8 mouse cellular contexts compared by ENCODE assay signal in the genomic region with DNA sequence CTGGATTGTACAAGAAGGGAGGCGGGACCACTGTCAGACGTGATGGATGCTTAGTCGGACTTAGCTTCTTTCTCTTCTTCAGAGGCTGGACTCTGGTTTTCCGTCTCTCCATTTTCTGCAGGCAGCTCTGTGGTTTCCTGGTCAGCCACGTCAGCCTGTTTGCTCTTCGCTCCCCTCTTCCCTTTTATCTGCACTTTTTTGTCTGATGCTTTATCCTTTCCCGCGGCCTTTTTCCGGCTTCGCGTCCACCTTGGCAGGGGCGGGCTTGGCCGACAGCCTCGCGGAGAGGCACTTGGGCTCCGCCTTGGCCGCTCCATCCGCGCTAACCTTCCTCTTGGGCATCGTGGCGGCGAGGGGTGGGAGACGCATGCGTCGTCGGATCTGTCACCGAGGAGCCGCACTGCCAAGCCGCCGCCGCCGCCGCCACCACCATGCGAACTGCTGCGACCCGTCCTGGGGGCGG. TPM values are rescaled to one million over a fixed set of nuclear protein-coding genes. Genes with fewer than 3 reads are reported as not detected.
DNase-seq lines count a peak whose midpoint lies in the region; ATAC-seq and TF ChIP-seq lines count a peak whose summit lies in the region.
"Not testable (repeated sequence)": the region's sequence is repeated elsewhere in the genome, so short reads cannot be mapped to it uniquely, and the experiment has no call there.

No protein-coding gene starts in this region.

- not testable (repeated sequence) for H3K4me1 ChIP-seq in lung, adult 2 months (ENCODE audit: control insufficient read depth, insufficient read depth, low read length); olfactory bulb, adult 2 months (ENCODE audit: control insufficient read depth, insufficient read depth, low read length)

- H3K27ac ChIP-seq in olfactory bulb, adult 2 months (ENCODE audit: insufficient read depth, low read depth, low read length): not testable (repeated sequence)

- TF ChIP-seq POLR2A in lung, adult 2 months (IDR thresholded peaks at IDR 0.05; ENCODE audit: borderline replicate concordance, extremely low read depth, low read depth, low read length); olfactory bulb, adult 2 months (IDR thresholded peaks at IDR 0.05; ENCODE audit: insufficient read depth, low read depth, low read length): not testable (repeated sequence)

- 26% methylated on average over 37 of the region's 37 CpGs for WGBS in lung, adult 2 months
- 19% methylated on average over 37 of the region's 37 CpGs for whole genome bisulfite sequencing in olfactory bulb, adult 2 months

- peak; percentile 17 for DNase-seq in MEL-GATA-1-ER (ENCODE audit: extremely low read depth, low read depth)
- peak; percentile 70 for DNase-seq in cerebellum, adult 9-11 months
- peak; percentile 14 to 39 for DNase-seq in layer of hippocampus, adult 8-10 months (ENCODE audit: low spot score in 2 of 2)
- DNase-seq in lung, adult 2 months: peak; percentile 10
- DNase-seq in thymus, adult 18-20 months: peak; percentile 2 to 6

- not testable (repeated sequence) for H3K4me3 ChIP-seq in lung, adult 2 months (replicated peaks; ENCODE audit: extremely low read depth, low read depth, low read length)
- H3K4me3 ChIP-seq in olfactory bulb, adult 2 months (ENCODE audit: insufficient read depth, low read depth, low read length): peak overlapping the region; percentile 56

- not testable (repeated sequence) for TF ChIP-seq CTCF in lung, adult 2 months (IDR thresholded peaks at IDR 0.05; ENCODE audit: insufficient read depth, low read length); olfactory bulb, adult 2 months (IDR thresholded peaks at IDR 0.05; ENCODE audit: insufficient read depth, low read depth, low read length)

- peak; percentile 98 for ATAC-seq in frontal cortex, adult (ENCODE audit: low TSS enrichment)
- ATAC-seq in hematopoietic stem cell, adult 5-6 weeks (replicated peaks in 1 of 2; ENCODE audit: insufficient read depth in 1 of 2, low FRiP score in 2 of 2, low TSS enrichment in 1 of 2, low read depth in 1 of 2, poor library complexity in 2 of 2, severe bottlenecking in 2 of 2): peak; percentile 78 to 89

RNA-seq across cellular contexts. Expression of gene Vbp1, which starts 38.9 kb away (rescaled TPM):
- 160 and 185 TPM in 2 replicates for total RNA-seq in hematopoietic stem cell, adult 5-6 weeks (2017)
- 10 to 100 TPM; 65.9 to 84.3 (median 75.0) TPM for total RNA-seq in layer of hippocampus, adult 8-10 months (2022)
- polyA plus RNA-seq in lung, adult 2 months (2012; rRNA removed): 1.7 and 5.0 TPM in 2 replicates
- polyA plus RNA-seq in olfactory bulb, adult 2 months (2012; ENCODE audit: insufficient read depth, insufficient read length, low replicate concordance, missing spikeins): not detected in 2 replicates

RNA-seq across cellular contexts. Expression of gene Brcc3, which starts 58.8 kb away (rescaled TPM):
- 32.9 and 35.0 TPM in 2 replicates for total RNA-seq in hematopoietic stem cell, adult 5-6 weeks (2017)
- 10 to 100 TPM; 35.5 to 38.2 (median 36.3) TPM for total RNA-seq in layer of hippocampus, adult 8-10 months (2022)
- polyA plus RNA-seq in lung, adult 2 months (2012; rRNA removed): 3.8 and 6.1 TPM in 2 replicates
- not detected in 2 replicates for polyA plus RNA-seq in olfactory bulb, adult 2 months (2012; ENCODE audit: insufficient read depth, insufficient read length, low replicate concordance, missing spikeins)

RNA-seq across cellular contexts. Expression of gene Mtcp1, which starts 58.8 kb away (rescaled TPM):
- 16.6 and 19.1 TPM in 2 replicates for total RNA-seq in hematopoietic stem cell, adult 5-6 weeks (2017)
- 10 to 100 TPM in 2 of 4 experiments, 1 to 10 TPM in 2; 8.9 to 13.7 (median 10.1) TPM for total RNA-seq in layer of hippocampus, adult 8-10 months (2022)
- polyA plus RNA-seq in lung, adult 2 months (2012; rRNA removed): 3.8 and 5.6 TPM in 2 replicates
- not detected in 2 replicates for polyA plus RNA-seq in olfactory bulb, adult 2 months (2012; ENCODE audit: insufficient read depth, insufficient read length, low replicate concordance, missing spikeins)

RNA-seq across cellular contexts. Expression of gene Cmc4, which starts 58.8 kb away (rescaled TPM):
- total RNA-seq in hematopoietic stem cell, adult 5-6 weeks (2017): 9.0 and 12.9 TPM in 2 replicates
- 10 to 100 TPM; 11.9 to 14.3 (median 12.0) TPM for total RNA-seq in layer of hippocampus, adult 8-10 months (2022)
- 2.5 and 4.2 TPM in 2 replicates for polyA plus RNA-seq in lung, adult 2 months (2012; rRNA removed)
- polyA plus RNA-seq in olfactory bulb, adult 2 months (2012; ENCODE audit: insufficient read depth, insufficient read length, low replicate concordance, missing spikeins): not detected in 2 replicates

Comparison
In these comparisons a context has a peak if more than half of its experiments do, and no peak if none do; other contexts are left out.
1. DNase-seq: peak in every context shown above with its lines; median percentile 70 in cerebellum, adult 9-11 months; 26 in layer of hippocampus, adult 8-10 months; 17 in MEL-GATA-1-ER; 10 in lung, adult 2 months; 4 in thymus, adult 18-20 months.